Mouse (Mus musculus) CD4-positive, CD25-positive, alpha-beta regulatory T cell (primary cell): ENCODE results near the gene Olfr1116. TPM values are rescaled to one million over a fixed set of nuclear protein-coding genes. Genes with fewer than 3 reads are reported as not detected.

Experiments
- polyA plus RNA-seq: library from polyadenylated mRNA; unstranded; fragments of 100-300 nt; shearing (Covaris generic); gene quantifications from one replicate; pipeline ENCODE4 v1.2.1, GENCODE M21; 2017

The Olfr1116 gene
- polyA plus RNA-seq = 0.02 TPM

DNA sequence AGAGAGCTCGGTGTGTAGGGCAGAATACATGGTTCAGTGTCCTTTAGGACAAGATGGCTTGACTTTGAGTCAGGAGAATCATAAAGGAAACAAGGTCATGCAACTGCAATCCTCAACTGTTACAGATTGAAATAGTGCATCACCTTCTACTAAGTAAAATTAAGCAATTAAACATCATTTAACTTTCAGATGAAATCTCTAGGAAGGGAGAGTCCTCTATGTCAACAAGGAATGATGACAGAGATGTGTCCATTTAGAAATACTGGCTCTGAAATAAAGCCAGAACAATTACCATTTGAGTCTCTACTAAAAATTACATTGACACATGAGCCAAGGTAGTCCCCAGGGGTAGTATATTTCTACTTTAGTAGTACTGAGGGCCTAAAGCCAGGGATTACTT is at the start of gene Olfr1116:
TSS of gene Olfr1116 (plus strand) at position 301 of the 400 bp plus-strand sequence.

DNA sequence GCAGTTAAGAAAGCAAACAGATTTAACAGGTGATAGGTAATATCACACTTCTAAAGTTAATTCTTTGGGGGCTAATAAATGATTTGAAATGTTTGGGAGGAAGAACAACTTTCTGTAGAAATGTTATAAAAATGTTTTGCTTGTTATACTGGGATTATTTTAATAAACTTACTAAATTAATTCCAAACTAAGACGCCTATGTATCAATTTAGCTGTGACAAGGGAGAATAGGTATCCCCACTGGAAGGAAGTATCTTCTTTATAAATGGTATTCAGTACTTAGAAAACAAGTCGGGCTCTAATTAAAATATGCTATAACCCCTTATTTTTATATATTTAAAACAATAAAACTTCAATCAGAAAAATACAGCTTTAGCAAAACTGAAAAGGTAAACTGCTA is 19.6 kb upstream of the Olfr1116 start, which contains the start of gene Olfr1115:
TSS of gene Olfr1115 (plus strand) at position 301 of the 400 bp plus-strand sequence.

DNA sequence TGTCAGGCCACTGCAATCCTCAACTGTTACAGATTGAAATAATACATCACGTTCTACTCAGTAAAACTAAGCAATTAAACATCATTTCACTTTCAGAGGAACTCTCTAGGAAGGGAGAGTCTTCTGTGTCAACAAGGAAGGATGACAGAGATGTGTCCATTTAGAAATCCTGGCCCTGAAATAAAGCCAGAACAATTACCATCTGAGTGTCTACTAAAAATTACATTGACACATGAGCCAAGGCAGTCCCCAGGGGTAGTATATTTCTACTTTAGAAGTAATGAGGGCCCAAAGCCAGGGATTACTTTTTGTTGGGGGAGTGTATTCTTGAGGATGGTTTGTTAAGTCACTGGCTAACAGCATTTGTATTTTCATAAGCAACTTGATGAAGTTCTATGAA is 39.9 kb downstream of the Olfr1116 start, which contains the start of gene Olfr1118:
TSS of gene Olfr1118 (plus strand) at position 301 of the 400 bp plus-strand sequence.

Other genes starting within 250 kb of the Olfr1116 start
- gene Olfr1104, start 240.5 kb upstream of the Olfr1116 start, polyA plus RNA-seq = not detected
- gene Olfr1105, start 231.0 kb upstream of the Olfr1116 start, polyA plus RNA-seq = not detected
- gene Olfr1106, start 215.3 kb upstream of the Olfr1116 start, polyA plus RNA-seq = not detected
- not detected for gene Olfr1107, start 191.7 kb upstream of the Olfr1116 start, polyA plus RNA-seq
- 0.17 TPM for gene Olfr1109, start 171.5 kb upstream of the Olfr1116 start, polyA plus RNA-seq
- not detected for gene Olfr259, start 153.0 kb upstream of the Olfr1116 start, polyA plus RNA-seq
- not detected for gene Olfr1110, start 127.2 kb upstream of the Olfr1116 start, polyA plus RNA-seq
- gene Olfr1111, start 114.9 kb upstream of the Olfr1116 start, polyA plus RNA-seq = not detected
- not detected for gene Olfr1112, start 79.7 kb upstream of the Olfr1116 start, polyA plus RNA-seq
- gene Olfr1113, start 58.6 kb upstream of the Olfr1116 start, polyA plus RNA-seq = not detected
- not detected for gene Olfr1115, start 19.5 kb upstream of the Olfr1116 start, polyA plus RNA-seq
- gene Olfr1118, start 40.0 kb downstream of the Olfr1116 start, polyA plus RNA-seq = not detected
- gene Olfr1120, start 87.3 kb downstream of the Olfr1116 start, polyA plus RNA-seq = 0.07 TPM
- gene Olfr1121, start 102.4 kb downstream of the Olfr1116 start, polyA plus RNA-seq = not detected
- 0.16 TPM for gene Olfr1122, start 118.3 kb downstream of the Olfr1116 start, polyA plus RNA-seq
- gene Olfr1123, start 149.1 kb downstream of the Olfr1116 start, polyA plus RNA-seq = not detected
- gene Olfr1124, start 162.7 kb downstream of the Olfr1116 start, polyA plus RNA-seq = 0.19 TPM
- gene Olfr1126, start 186.4 kb downstream of the Olfr1116 start, polyA plus RNA-seq = not detected
- gene Pramel7, start 229.6 kb downstream of the Olfr1116 start, polyA plus RNA-seq = not detected
- gene Pramel6, start 239.0 kb downstream of the Olfr1116 start, polyA plus RNA-seq = not detected